Comparison of ENCODE assay signal across 10 mouse cellular contexts in genomic region chr4:53238314-53239259, GRCm38 (mm10).
DNase-seq lines count a peak whose midpoint lies in the region; ATAC-seq and TF ChIP-seq lines count a peak whose summit lies in the region.
"Had no signal": no experiment of that assay in that cellular context is flagged by ENCODE, and none has a peak within 500 bp of the region (broad histone marks: within the 10 kb centered on the region; RNA-seq: fewer than 3 reads in every experiment).

No protein-coding gene starts in this region.

- no peaks in the 10 kb centered on the region for H3K9me3 ChIP-seq in midbrain, embryonic 13.5 days
- H3K9me3 ChIP-seq in midbrain, embryonic 16.5 days (replicated peaks; ENCODE audit: control insufficient read depth, low read length, poor library complexity, severe bottlenecking), result no peaks in the 10 kb centered on the region
- H3K9me3 ChIP-seq in embryonic facial prominence, embryonic 11.5 days (replicated peaks; ENCODE audit: control insufficient read depth, low read length), result no peaks in the 10 kb centered on the region
- H3K9me3 ChIP-seq in forebrain, postnatal 0 days (ENCODE audit: low read length), result no peaks in the 10 kb centered on the region
- H3K9me3 ChIP-seq: hindbrain, embryonic 13.5 days had no signal

- H3K36me3 ChIP-seq in midbrain, embryonic 13.5 days, result no peaks in the 10 kb centered on the region
- no peaks in the 10 kb centered on the region for H3K36me3 ChIP-seq in midbrain, embryonic 16.5 days (ENCODE audit: control insufficient read depth, insufficient read depth, low read length)
- H3K36me3 ChIP-seq in embryonic facial prominence, embryonic 11.5 days (replicated peaks; ENCODE audit: control insufficient read depth, insufficient read depth, low read depth, low read length), result no peaks in the 10 kb centered on the region
- no peaks in the 10 kb centered on the region for H3K36me3 ChIP-seq in forebrain, postnatal 0 days (ENCODE audit: insufficient read depth)
- H3K36me3 ChIP-seq: hindbrain, embryonic 13.5 days had no signal

- ATAC-seq in midbrain, embryonic 13.5 days, result 0 out of 2 replicates have a peak, but pooled peaks have one; percentile 48
- no peak for ATAC-seq in midbrain, embryonic 16.5 days
- ATAC-seq in embryonic facial prominence, embryonic 11.5 days (replicated peaks; ENCODE audit: insufficient number of reproducible peaks, low FRiP score, low TSS enrichment, low read depth), result 0 out of 2 replicates have a peak, but pooled peaks have one; percentile 39
- peak; percentile 95 for ATAC-seq in megakaryocyte, adult 5-6 weeks (ENCODE audit: poor library complexity, severe bottlenecking)
- ATAC-seq in forebrain, postnatal 0 days, result no peak; the same call in 1 of the 2 replicates

- intact Hi-C loops in left cerebral cortex, adult 2 months (cut with DNase I), result no loop called here

- H3K4me3 ChIP-seq in midbrain, embryonic 13.5 days (replicated peaks), result no peak overlapping the region
- H3K4me3 ChIP-seq in midbrain, embryonic 16.5 days (ENCODE audit: low read depth, low read length), result no peak overlapping the region
- H3K4me3 ChIP-seq in embryonic facial prominence, embryonic 11.5 days (ENCODE audit: low read depth, low read length), result no peak overlapping the region
- no peak overlapping the region for H3K4me3 ChIP-seq in left cerebral cortex, adult 2 months
- no peak overlapping the region for H3K4me3 ChIP-seq in forebrain, postnatal 0 days (ENCODE audit: low read depth, low read length)
- H3K4me3 ChIP-seq: hindbrain, embryonic 13.5 days had no signal

- H3K27ac ChIP-seq in midbrain, embryonic 13.5 days, result no peak overlapping the region
- H3K27ac ChIP-seq in midbrain, embryonic 16.5 days (ENCODE audit: low read length), result no peak overlapping the region
- no peak overlapping the region for H3K27ac ChIP-seq in embryonic facial prominence, embryonic 11.5 days (replicated peaks; ENCODE audit: low read depth, low read length)
- H3K27ac ChIP-seq in left cerebral cortex, adult 2 months, result no peak overlapping the region
- H3K27ac ChIP-seq in forebrain, postnatal 0 days (ENCODE audit: low read depth, low read length), result no peak overlapping the region
- H3K27ac ChIP-seq: hindbrain, embryonic 13.5 days had no signal

- peak; percentile 93 for DNase-seq in heart, adult 11 months
- DNase-seq in heart, adult 8-10 months (ENCODE audit: low spot score), result no peak
- no peak for DNase-seq in embryonic facial prominence, embryonic 11.5 days (ENCODE audit: low spot score)
- DNase-seq in left cerebral cortex, adult 2 months (ENCODE audit: extremely low spot score in 1 of 2, low spot score in 2 of 2), result no peak
- DNase-seq in forebrain, postnatal 0 days, result no peak
- DNase-seq: kidney, postnatal 25 days had no signal

- no peak overlapping the region for H3K9ac ChIP-seq in midbrain, embryonic 13.5 days (replicated peaks)
- no peak overlapping the region for H3K9ac ChIP-seq in midbrain, embryonic 16.5 days (ENCODE audit: low read depth, low read length)
- H3K9ac ChIP-seq in embryonic facial prominence, embryonic 11.5 days (replicated peaks; ENCODE audit: low read length), result no peak overlapping the region
- no peak overlapping the region for H3K9ac ChIP-seq in forebrain, postnatal 0 days
- H3K9ac ChIP-seq: hindbrain, embryonic 13.5 days had no signal

- no peak overlapping the region for H3K4me2 ChIP-seq in midbrain, embryonic 13.5 days (replicated peaks)
- H3K4me2 ChIP-seq in midbrain, embryonic 16.5 days (ENCODE audit: low read length), result no peak overlapping the region
- no peak overlapping the region for H3K4me2 ChIP-seq in embryonic facial prominence, embryonic 11.5 days (ENCODE audit: low read depth, low read length)
- no peak overlapping the region for H3K4me2 ChIP-seq in forebrain, postnatal 0 days (ENCODE audit: low read depth)
- H3K4me2 ChIP-seq: hindbrain, embryonic 13.5 days had no signal

- 75% methylated on average over 14 of the region's 14 CpGs for WGBS in midbrain, embryonic 13.5 days
- 79% methylated on average over 14 of the region's 14 CpGs for WGBS in midbrain, embryonic 16.5 days
- WGBS in embryonic facial prominence, embryonic 11.5 days, result 71% methylated on average over 14 of the region's 14 CpGs
- WGBS in forebrain, postnatal 0 days, result 80% methylated on average over 14 of the region's 14 CpGs

- no peaks in the 10 kb centered on the region for H3K27me3 ChIP-seq in midbrain, embryonic 13.5 days
- no peaks in the 10 kb centered on the region for H3K27me3 ChIP-seq in midbrain, embryonic 16.5 days (ENCODE audit: control insufficient read depth, insufficient read depth, low read depth, low read length)
- no peaks in the 10 kb centered on the region for H3K27me3 ChIP-seq in embryonic facial prominence, embryonic 11.5 days (ENCODE audit: control insufficient read depth, insufficient read depth, low read length)
- no peaks in the 10 kb centered on the region for H3K27me3 ChIP-seq in forebrain, postnatal 0 days (ENCODE audit: insufficient read depth, low read length)
- H3K27me3 ChIP-seq: hindbrain, embryonic 13.5 days had no signal

- TF ChIP-seq CTCF in left cerebral cortex, adult 2 months (IDR thresholded peaks at IDR 0.05), result no peak
- no peak for TF ChIP-seq CTCF in forebrain, postnatal 0 days (IDR thresholded peaks at IDR 0.05; ENCODE audit: low read depth)

- H3K4me1 ChIP-seq in midbrain, embryonic 13.5 days (replicated peaks), result 0 out of 2 replicates have a peak, but pooled peaks cover 3% of the 10 kb centered on the region
- no peaks in the 10 kb centered on the region for H3K4me1 ChIP-seq in midbrain, embryonic 16.5 days (ENCODE audit: control insufficient read depth, insufficient read depth, low read length)
- H3K4me1 ChIP-seq in embryonic facial prominence, embryonic 11.5 days (ENCODE audit: control insufficient read depth, insufficient read depth, low read length), result no peaks in the 10 kb centered on the region
- H3K4me1 ChIP-seq in forebrain, postnatal 0 days (ENCODE audit: insufficient read depth), result no peaks in the 10 kb centered on the region
- H3K4me1 ChIP-seq: hindbrain, embryonic 13.5 days had no signal

Comparison
In these comparisons a context has a peak if more than half of its experiments do, and no peak if none do; other contexts are left out.
1. ATAC-seq: peak in midbrain, embryonic 13.5 days (single experiment), embryonic facial prominence, embryonic 11.5 days (single experiment) and megakaryocyte, adult 5-6 weeks (single experiment); none in midbrain, embryonic 16.5 days (single experiment) and forebrain, postnatal 0 days (single experiment).